Mouse (Mus musculus) frontal cortex, postnatal 14 days (tissue): ENCODE measurements around the gene Ache.

ENCODE experiments used
- DNase-seq, 2 experiments: peaks; one replicate each; pipeline ENCODE4 v3.0.0; 2022; ENCODE audit warnings: low spot score in 2 of 2

The Ache gene

GRCm38 (mm10) chr5:137334317-137334716 is 47.0 kb downstream of the Ache start:
- no peak for DNase-seq

DNA sequence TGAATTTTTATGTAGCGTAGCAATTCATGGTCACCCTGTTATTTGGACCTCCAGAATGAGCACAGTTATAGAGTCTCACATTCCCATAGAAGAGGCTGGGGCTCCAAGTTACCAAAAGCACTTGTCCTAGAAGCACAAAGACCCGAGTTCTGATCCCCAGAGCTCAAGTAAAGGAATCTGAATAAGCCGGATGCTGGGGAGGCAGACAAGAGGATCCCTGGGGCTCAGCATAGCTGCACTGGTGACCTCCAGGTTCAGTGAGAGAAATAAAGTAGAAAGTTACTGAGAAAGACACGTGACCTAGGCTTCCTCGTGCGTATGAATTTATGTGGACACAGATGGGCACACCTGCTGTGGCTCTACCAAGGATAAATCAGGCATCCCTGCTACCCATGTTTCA is 47.7 kb downstream of the Ache start:
- no peak for DNase-seq

- DNase-seq, result no peak
Measured at GRCm38 (mm10) chr5:137337190-137337589, 49.9 kb downstream of the Ache start.

- peak; percentile 80 to 86 for DNase-seq
Measured at GRCm38 (mm10) chr5:137338256-137338655, 50.9 kb downstream of the Ache start.

- peak in 1 of 2 experiments; percentile 20 for DNase-seq
Measured at GRCm38 (mm10) chr5:137338663-137339289, 51.5 kb downstream of the Ache start.

DNA sequence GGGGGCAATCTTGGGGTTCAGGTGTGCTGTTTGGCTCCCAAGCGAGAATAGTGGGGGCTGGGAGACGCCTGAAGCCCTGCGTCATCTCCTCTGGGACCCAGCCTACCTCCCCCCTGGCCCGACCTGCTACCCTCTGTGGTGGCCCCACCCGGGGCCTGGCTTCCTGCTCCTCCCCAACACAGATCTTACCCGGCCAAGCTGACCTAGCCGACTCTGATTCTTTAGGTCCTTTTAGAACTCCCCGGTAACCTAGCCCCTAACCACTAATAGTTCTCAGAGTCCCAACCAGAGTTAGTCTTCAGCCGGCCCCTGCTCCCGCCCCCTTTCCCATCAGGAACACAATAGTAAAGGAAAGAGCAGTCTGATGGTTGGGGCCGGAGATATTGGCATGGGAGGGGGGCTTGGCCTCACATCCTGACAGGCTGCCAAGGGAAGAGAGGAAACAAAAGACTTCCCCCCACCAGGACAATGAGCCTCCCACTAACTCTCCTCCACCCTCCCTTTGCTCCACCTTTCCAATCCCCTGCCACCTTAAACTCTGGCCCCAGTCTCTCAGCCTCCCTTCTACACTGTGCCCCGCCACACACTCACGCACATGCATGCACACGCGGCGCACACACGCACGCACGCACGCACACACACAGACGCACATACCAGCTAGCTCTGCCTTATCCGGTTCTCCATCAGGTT is 52.1 kb downstream of the Ache start:
- DNase-seq, result peak in 1 of 2 experiments; percentile 19

- DNase-seq, result no peak
Measured at GRCm38 (mm10) chr5:137340222-137340621, 52.9 kb downstream of the Ache start.

DNA sequence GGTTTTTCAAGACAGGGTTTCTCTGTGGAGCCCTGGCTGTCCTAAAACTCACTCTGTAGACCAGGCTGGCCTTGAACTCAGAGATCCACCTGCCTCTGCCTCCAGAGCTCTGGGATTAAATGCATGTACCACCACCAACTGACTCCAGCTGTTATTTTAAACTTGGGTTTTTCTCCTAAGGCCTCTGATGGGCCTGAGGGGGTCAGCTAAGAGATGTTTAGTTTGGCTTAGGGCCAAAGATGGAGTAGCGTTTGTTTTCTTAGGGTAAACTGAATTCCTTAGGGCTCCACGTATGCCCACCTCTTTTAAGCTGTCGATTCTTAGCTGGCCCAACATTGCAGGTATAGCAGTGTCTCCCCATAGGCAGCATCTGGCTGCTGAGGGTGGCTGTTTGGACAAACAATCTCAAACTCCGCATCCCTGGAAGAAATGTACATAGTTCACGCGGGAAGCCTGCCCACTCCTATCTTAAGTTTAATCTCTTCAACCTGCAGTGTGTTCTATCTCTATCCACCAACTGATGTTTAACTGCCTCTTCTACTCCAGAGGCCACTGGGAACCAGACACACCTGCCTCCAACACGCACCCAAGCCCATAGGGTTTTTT is 55.2 kb downstream of the Ache start:
- DNase-seq, result no peak

DNA sequence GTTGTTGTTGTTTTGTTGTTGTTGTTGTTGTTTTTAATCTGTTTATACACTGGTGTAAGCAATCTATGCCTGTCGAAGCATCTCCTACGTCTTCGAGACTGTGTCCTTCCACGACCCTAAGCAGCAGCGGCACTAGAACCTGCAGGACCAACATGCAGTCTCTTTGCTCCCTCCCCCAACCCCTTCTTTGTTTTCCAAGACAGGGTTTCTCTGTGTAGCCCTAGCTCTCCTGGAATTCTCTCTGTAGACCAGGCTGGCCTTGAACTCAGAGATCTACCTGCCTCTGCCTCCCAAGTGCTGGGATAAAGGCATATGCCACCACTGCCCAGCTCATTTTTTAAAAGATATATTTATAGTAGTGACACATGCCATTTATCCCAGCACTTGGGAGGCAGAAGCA is 56.1 kb downstream of the Ache start:
- DNase-seq, result no peak

DNA sequence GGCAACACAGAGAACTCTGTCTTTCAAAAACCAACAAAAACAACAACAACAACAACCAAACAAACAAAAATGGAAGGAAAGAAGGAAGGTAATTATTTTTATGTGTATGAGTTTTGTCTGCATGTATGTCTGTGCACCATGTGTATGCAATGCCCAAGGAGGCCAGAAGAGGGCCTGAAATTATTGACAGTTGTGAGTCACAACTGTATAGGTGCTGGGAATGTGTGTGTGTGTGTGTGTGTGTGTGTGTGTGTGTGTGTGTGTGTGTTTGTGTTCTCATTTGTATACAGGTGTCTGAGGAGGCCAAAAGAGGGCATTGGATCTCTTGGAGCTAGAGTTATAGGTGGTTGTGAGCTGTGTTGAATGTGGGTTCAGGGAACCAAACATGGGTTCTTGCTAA is 56.5 kb downstream of the Ache start:
- no peak for DNase-seq
